Mouse (Mus musculus): ENCODE measurements at regions not wholly inside any gene's neighbourhood (a gene's known extent, or its start where the extent isn't known, plus 50 kb on each side); places are given as distances from the start of the nearest gene placed in this dataset.

- TF ChIP-seq CTCF (IDR thresholded peaks at IDR 0.05; ENCODE audit: low read depth) (no peak), EP300 (optimal IDR thresholded peaks at IDR 0.05) (no peak)
These were observed 173.3 kb downstream of the Minar1 start for GRCm38 (mm10) chr9:89449656-89450055.
